Mouse (Mus musculus) kidney, embryonic 15.5 days (tissue): Measurements from ENCODE around the gene Nt5c2. TPM values are rescaled to one million over a fixed set of nuclear protein-coding genes. Genes with fewer than 3 reads are reported as not detected.

Source experiments
- ATAC-seq: fragments of 200-750 bp; cut with Nextera tagmentation; replicated peaks from 2 replicates; pipeline ENCODE4 v1.8.0; 2017; ENCODE audit warnings: moderate TSS enrichment; ENCODE audit not compliant: low FRiP score
- H3K27ac ChIP-seq: fragments of 300-500 bp; sonication (generic); 2 replicates; pipeline ENCODE4 v1.5.1; 2015; ENCODE audit warnings: mild to moderate bottlenecking, inconsistent platforms
- H3K27me3 ChIP-seq: fragments of 300-500 bp; sonication (generic); 2 replicates; pipeline ENCODE4 v1.6.1; 2015; ENCODE audit warnings: inconsistent platforms
- H3K36me3 ChIP-seq: fragments of 300-500 bp; sonication (generic); 2 replicates; pipeline ENCODE4 v1.6.1; 2015; ENCODE audit warnings: inconsistent platforms
- H3K4me1 ChIP-seq: fragments of 300-500 bp; sonication (generic); 2 replicates; pipeline ENCODE4 v1.6.1; 2015; ENCODE audit warnings: inconsistent platforms
- H3K4me2 ChIP-seq: fragments of 300-500 bp; sonication (generic); 2 replicates; pipeline ENCODE4 v1.6.1; 2015; ENCODE audit warnings: moderate library complexity, mild to moderate bottlenecking, inconsistent platforms
- H3K4me3 ChIP-seq: fragments of 300-500 bp; sonication (generic); replicated peaks from 2 replicates; pipeline ENCODE4 v1.5.1; 2015; ENCODE audit warnings: mild to moderate bottlenecking, inconsistent platforms
- H3K9ac ChIP-seq: fragments of 300-500 bp; sonication (generic); 2 replicates; pipeline ENCODE4 v1.6.1; 2015; ENCODE audit warnings: mild to moderate bottlenecking, inconsistent platforms
- H3K9me3 ChIP-seq: fragments of 300-500 bp; sonication (generic); replicated peaks from 2 replicates; pipeline ENCODE4 v1.6.1; 2016; ENCODE audit warnings: inconsistent platforms
- WGBS: fragments of 180-500 bp; shearing (Covaris S2); methylation state at CpG from one replicate; pipeline ENCODE4 v1.1.7; 2015; ENCODE audit warnings: mixed read lengths; 5-methylcytosine and 5-hydroxymethylcytosine counted together
- polyA plus RNA-seq: library from polyadenylated mRNA; unstranded; fragments of >200 nt; fragmentation: Nextera tagmentation; extraction: Ambion mirVana; gene quantifications from 2 replicates; pipeline ENCODE4 v1.2.1, GENCODE M21; 2015

Gene Nt5c2
- polyA plus RNA-seq, 1 experiment from 2014 or later = 79.6 TPM

GRCm38 (mm10) chr19:46905971-46906370 is 109.0 kb downstream of the Nt5c2 start:
- H3K9ac ChIP-seq = no peak overlapping the region
- ATAC-seq = no peak
- no peaks in the 10 kb centered on the region for H3K27me3 ChIP-seq
- 86% methylated on average over 4 of the region's 4 CpGs for WGBS
- H3K4me3 ChIP-seq = no peak overlapping the region
- no peaks in the 10 kb centered on the region for H3K9me3 ChIP-seq
- H3K27ac ChIP-seq = no peak overlapping the region
- H3K36me3 ChIP-seq = peaks cover 17% of the 10 kb centered on the region; the same call in 1 of the 2 replicates
- H3K4me1 ChIP-seq = peaks cover 8% of the 10 kb centered on the region; the same call in 1 of the 2 replicates
- H3K4me2 ChIP-seq = no peak overlapping the region

DNA sequence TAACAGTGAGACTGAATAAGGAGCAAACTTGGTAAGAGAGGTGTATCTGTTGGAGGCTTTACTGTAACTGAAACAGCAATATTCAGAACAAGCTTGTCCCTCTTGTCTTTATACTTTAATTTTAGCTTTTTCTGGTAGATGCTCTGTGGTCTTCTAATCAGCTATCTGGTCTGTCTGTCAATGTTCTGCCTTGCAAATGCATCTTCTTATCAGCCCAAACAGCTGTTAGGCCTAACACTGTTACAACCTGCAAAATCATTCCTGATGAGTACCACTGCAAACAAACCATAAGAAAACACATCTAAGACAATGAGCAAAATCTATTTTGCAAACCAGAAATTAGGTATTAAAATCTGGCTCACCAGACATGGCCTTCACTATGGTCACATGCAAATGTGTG is 109.6 kb downstream of the Nt5c2 start:
- peaks cover 17% of the 10 kb centered on the region; the same call in 1 of the 2 replicates for H3K36me3 ChIP-seq
- no peak overlapping the region for H3K4me3 ChIP-seq
- H3K4me1 ChIP-seq = peaks cover 6% of the 10 kb centered on the region; the same call in 1 of the 2 replicates
- no peaks in the 10 kb centered on the region for H3K9me3 ChIP-seq
- H3K9ac ChIP-seq = no peak overlapping the region
- no peak overlapping the region for H3K27ac ChIP-seq
- no peak overlapping the region for H3K4me2 ChIP-seq
- no peaks in the 10 kb centered on the region for H3K27me3 ChIP-seq
- no peak for ATAC-seq

DNA sequence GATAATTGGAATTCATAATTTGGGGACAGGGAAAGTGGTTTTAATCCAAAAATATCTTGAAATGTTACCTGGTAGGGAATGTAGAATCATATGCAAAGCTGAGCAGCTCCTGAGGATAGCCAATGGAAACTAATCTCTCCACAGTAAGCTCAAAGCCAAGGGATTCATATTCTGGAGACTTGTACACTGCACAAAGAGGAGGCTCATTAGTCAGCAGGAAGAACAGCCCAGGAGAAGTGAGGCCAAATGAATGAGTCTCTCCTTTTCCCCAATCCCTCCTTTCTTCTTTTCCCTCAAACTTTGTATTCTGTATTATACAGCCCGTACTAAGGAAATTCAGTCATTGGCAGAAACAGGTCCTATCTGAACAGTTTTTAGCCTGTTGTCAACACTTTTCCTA is 110.0 kb downstream of the Nt5c2 start:
- Histone ChIP-seq H3K9ac (no peak overlapping the region), H3K27me3 (no peaks in the 10 kb centered on the region), H3K4me1 (peaks cover 6% of the 10 kb centered on the region; the same call in 1 of the 2 replicates), H3K4me3 (no peak overlapping the region), H3K9me3 (no peaks in the 10 kb centered on the region), H3K4me2 (no peak overlapping the region), H3K27ac (no peak overlapping the region), H3K36me3 (peaks cover 17% of the 10 kb centered on the region; the same call in 1 of the 2 replicates)
- 93% methylated on average over 1 of the region's 1 CpGs for WGBS
- no peak for ATAC-seq

DNA sequence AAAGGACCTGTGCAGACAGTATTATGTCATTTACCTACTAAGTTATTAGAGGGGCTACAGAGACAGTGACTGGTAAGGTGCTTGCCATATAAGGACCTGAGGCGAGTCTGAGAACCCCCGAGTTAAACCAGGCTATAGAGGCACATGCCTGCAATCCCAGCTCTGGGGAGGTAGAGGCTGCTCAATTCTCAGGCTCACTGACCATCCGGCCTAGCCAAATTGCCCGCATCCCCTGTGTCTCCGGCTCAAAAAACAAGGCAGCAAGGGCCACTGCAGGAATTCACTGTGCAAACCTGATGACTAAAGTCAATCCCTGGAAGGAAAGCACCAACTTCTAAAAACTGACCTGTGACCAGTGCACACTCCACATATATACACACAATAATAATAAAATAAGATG is 111.6 kb downstream of the Nt5c2 start:
- H3K9me3 ChIP-seq = no peaks in the 10 kb centered on the region
- no peak overlapping the region for H3K9ac ChIP-seq
- no peak for ATAC-seq
- no peaks in the 10 kb centered on the region for H3K27me3 ChIP-seq
- no peak overlapping the region for H3K4me2 ChIP-seq
- peaks cover 22% of the 10 kb centered on the region for H3K36me3 ChIP-seq
- no peaks in the 10 kb centered on the region for H3K4me1 ChIP-seq
- no peak overlapping the region for H3K4me3 ChIP-seq
- 90% methylated on average over 5 of the region's 5 CpGs for WGBS
- H3K27ac ChIP-seq = no peak overlapping the region

GRCm38 (mm10) chr19:46901323-46901722 is 113.6 kb downstream of the Nt5c2 start:
- Histone ChIP-seq H3K36me3 (peaks cover 39% of the 10 kb centered on the region), H3K4me1 (no peaks in the 10 kb centered on the region), H3K4me3 (no peak overlapping the region), H3K27me3 (no peaks in the 10 kb centered on the region), H3K4me2 (no peak overlapping the region), H3K9me3 (0 out of 2 replicates have a peak, but pooled peaks cover 3% of the 10 kb centered on the region), H3K9ac (no peak overlapping the region), H3K27ac (no peak overlapping the region)
- 86% methylated on average over 5 of the region's 5 CpGs for WGBS
- ATAC-seq = no peak

DNA sequence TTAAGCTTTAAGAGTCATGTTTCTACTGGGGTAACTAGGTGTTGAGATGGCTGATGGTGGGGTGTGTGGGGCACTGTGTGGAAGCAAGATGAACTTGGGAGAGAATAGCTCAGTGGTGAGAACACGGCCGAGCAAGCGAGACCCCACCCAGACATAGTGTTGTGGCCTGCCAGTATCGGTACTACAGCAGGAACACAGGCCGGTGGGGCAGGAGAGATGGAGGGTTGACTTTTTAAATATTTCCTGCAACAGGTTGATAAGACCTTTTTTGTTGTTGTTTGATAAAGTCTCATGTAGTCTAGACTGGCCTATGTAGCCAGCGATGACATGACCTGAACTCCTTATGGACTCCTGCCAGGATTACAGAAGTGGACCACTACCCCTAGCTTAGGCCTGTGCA is 114.2 kb downstream of the Nt5c2 start:
- Histone ChIP-seq H3K9me3 (0 out of 2 replicates have a peak, but pooled peaks cover 3% of the 10 kb centered on the region), H3K4me2 (no peak overlapping the region), H3K27me3 (no peaks in the 10 kb centered on the region), H3K4me3 (no peak overlapping the region), H3K9ac (no peak overlapping the region), H3K36me3 (peaks cover 43% of the 10 kb centered on the region), H3K4me1 (no peaks in the 10 kb centered on the region), H3K27ac (no peak overlapping the region)
- no peak for ATAC-seq
- 95% methylated on average over 6 of the region's 6 CpGs for WGBS

GRCm38 (mm10) chr19:46899871-46900270 is 115.1 kb downstream of the Nt5c2 start:
- 81% methylated on average over 5 of the region's 5 CpGs for WGBS
- H3K9me3 ChIP-seq = 0 out of 2 replicates have a peak, but pooled peaks cover 3% of the 10 kb centered on the region
- H3K4me2 ChIP-seq = no peak overlapping the region
- no peak for ATAC-seq
- no peak overlapping the region for H3K27ac ChIP-seq
- no peaks in the 10 kb centered on the region for H3K4me1 ChIP-seq
- H3K9ac ChIP-seq = no peak overlapping the region
- no peaks in the 10 kb centered on the region for H3K27me3 ChIP-seq
- H3K4me3 ChIP-seq = no peak overlapping the region
- H3K36me3 ChIP-seq = peaks cover 46% of the 10 kb centered on the region

DNA sequence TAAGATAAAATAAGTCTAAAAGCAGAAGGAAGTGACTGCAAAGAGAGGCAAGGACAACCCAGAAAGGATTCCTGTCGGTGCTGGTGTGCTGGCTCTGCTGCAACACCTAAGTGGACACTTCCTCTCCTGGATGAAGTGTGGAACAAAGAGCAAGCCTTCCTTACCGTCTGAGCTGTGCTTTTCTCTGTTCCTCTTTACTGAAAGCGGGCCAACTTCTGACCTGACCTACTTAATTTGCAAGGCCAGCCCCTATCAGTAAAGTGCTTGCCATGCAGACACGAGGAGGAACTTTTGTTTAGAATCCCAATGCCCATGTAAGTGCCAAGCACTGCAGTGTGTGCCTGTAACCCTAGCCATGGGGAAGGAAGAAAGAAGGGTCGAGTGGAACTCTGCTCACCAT is 115.6 kb downstream of the Nt5c2 start:
- no peak overlapping the region for H3K27ac ChIP-seq
- 61% methylated on average over 5 of the region's 5 CpGs for WGBS

DNA sequence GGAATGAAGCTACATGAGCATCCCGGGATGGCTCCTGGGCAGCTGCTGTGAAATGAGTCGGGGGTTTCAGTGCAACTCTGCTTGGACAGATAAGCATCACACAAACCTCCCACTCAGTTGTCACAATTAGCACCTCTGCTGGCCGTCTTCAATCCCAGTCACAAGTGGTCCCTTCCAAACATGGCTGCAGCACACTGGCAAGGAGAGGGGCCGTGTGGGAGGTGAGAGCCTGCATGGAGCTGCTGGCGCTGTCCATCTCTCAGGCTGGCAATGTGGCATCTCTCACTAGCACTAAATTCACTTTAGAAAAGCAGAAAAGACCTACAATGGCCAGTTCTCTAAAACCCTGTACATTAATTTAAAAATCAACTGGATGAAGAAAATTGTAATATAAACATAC is 116.7 kb downstream of the Nt5c2 start:
- Histone ChIP-seq H3K9me3 (0 out of 2 replicates have a peak, but pooled peaks cover 3% of the 10 kb centered on the region), H3K27me3 (no peaks in the 10 kb centered on the region), H3K4me1 (no peaks in the 10 kb centered on the region), H3K36me3 (peaks cover 46% of the 10 kb centered on the region), H3K4me2 (no peak overlapping the region), H3K27ac (no peak overlapping the region), H3K4me3 (no peak overlapping the region), H3K9ac (no peak overlapping the region)
- no peak for ATAC-seq
- 66% methylated on average over 5 of the region's 5 CpGs for WGBS

More for the DNA sequence above, 115.6 kb downstream of the Nt5c2 start:
- H3K4me1 ChIP-seq = no peaks in the 10 kb centered on the region
- no peak overlapping the region for H3K9ac ChIP-seq
- H3K4me2 ChIP-seq = no peak overlapping the region
- peaks cover 43% of the 10 kb centered on the region for H3K36me3 ChIP-seq
- 0 out of 2 replicates have a peak, but pooled peaks cover 3% of the 10 kb centered on the region for H3K9me3 ChIP-seq
- no peak for ATAC-seq
- H3K27me3 ChIP-seq = no peaks in the 10 kb centered on the region
- H3K4me3 ChIP-seq = no peak overlapping the region

- H3K9ac ChIP-seq = no peak overlapping the region
- 0 out of 2 replicates have a peak, but pooled peaks cover 3% of the 10 kb centered on the region for H3K9me3 ChIP-seq
- H3K4me2 ChIP-seq = no peak overlapping the region
- WGBS = 87% methylated on average over 3 of the region's 3 CpGs
- H3K27me3 ChIP-seq = no peaks in the 10 kb centered on the region
- H3K36me3 ChIP-seq = peaks cover 52% of the 10 kb centered on the region
- no peak for ATAC-seq
- no peak overlapping the region for H3K27ac ChIP-seq
- no peaks in the 10 kb centered on the region for H3K4me1 ChIP-seq
- H3K4me3 ChIP-seq = no peak overlapping the region
Observed at GRCm38 (mm10) chr19:46897135-46897534, 117.8 kb downstream of the Nt5c2 start.

- Histone ChIP-seq H3K27me3 (no peaks in the 10 kb centered on the region), H3K4me1 (no peaks in the 10 kb centered on the region), H3K4me2 (no peak overlapping the region), H3K27ac (no peak overlapping the region), H3K9ac (no peak overlapping the region), H3K4me3 (no peak overlapping the region), H3K9me3 (0 out of 2 replicates have a peak, but pooled peaks cover 3% of the 10 kb centered on the region), H3K36me3 (peaks cover 79% of the 10 kb centered on the region)
- 89% methylated on average over 7 of the region's 7 CpGs for WGBS
- no peak for ATAC-seq
Observed at GRCm38 (mm10) chr19:46893484-46893883, 121.5 kb downstream of the Nt5c2 start.

- Histone ChIP-seq H3K36me3 (peaks cover 79% of the 10 kb centered on the region), H3K9me3 (0 out of 2 replicates have a peak, but pooled peaks cover 3% of the 10 kb centered on the region), H3K4me3 (no peak overlapping the region), H3K27me3 (no peaks in the 10 kb centered on the region), H3K4me2 (no peak overlapping the region), H3K4me1 (no peaks in the 10 kb centered on the region), H3K27ac (no peak overlapping the region), H3K9ac (no peak overlapping the region)
- ATAC-seq = no peak
- WGBS = 95% methylated on average over 3 of the region's 3 CpGs
Observed at GRCm38 (mm10) chr19:46892856-46893255, 122.1 kb downstream of the Nt5c2 start.

DNA sequence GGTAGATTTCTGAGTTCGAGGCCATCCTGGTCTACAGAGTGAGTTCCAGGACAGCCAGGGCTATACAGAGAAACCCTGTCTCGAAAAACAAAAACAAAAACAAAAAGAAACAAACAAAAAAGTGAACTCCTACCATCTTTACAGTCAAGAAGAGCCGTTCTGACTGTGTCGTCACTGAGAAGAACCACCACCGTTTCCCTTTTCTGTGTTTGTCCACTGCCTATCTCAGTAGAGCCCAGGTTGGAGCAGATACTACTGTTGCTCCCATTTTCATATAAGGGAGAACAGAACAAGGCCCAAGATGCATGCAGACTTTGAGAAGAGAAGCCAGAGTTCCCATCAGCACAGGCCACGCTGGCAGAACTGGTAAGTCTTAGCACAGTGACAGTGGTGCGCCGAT is 124.3 kb downstream of the Nt5c2 start:
- Histone ChIP-seq H3K27me3 (no peaks in the 10 kb centered on the region), H3K27ac (no peak overlapping the region), H3K4me1 (no peaks in the 10 kb centered on the region), H3K9ac (no peak overlapping the region), H3K9me3 (no peaks in the 10 kb centered on the region), H3K4me2 (no peak overlapping the region), H3K36me3 (peaks cover 86% of the 10 kb centered on the region), H3K4me3 (no peak overlapping the region)
- 95% methylated on average over 8 of the region's 8 CpGs for WGBS
- no peak for ATAC-seq
